In the genomic region with DNA sequence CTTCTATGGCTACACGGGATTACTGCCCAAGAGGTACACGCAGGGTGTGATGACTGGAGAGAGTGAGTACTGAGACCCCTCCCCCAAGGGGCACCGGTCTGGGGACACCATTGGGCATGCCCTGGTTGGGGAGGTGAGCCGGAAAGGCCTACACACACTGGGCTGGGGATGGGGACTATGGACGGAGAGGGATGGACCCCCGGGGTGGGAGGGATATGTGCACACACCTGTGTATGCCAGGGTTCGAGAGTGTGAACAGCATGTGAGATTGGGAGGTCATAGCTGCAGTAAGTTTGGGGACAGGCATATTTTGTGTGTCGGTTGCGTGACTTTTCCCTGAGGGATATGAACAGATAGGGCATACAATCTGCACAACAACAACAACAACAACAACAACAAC, we compare ENCODE assay signal across 34 mouse cellular contexts.
"Had no signal": no experiment of that assay in that cellular context is flagged by ENCODE, and none has a peak within 500 bp of the region (broad histone marks: within the 10 kb centered on the region; RNA-seq: fewer than 3 reads in every experiment).

No protein-coding gene starts in this region.

- H3K36me3 ChIP-seq: heart, embryonic 10.5 days; heart, embryonic 12.5 days; heart, embryonic 13.5 days; heart, embryonic 15.5 days; intestine, embryonic 15.5 days; kidney, embryonic 15.5 days had no signal

- H3K4me3 ChIP-seq: heart, embryonic 10.5 days; heart, embryonic 12.5 days; heart, embryonic 13.5 days; heart, embryonic 15.5 days; hindbrain, embryonic 10.5 days; hindbrain, embryonic 12.5 days; hindbrain, embryonic 13.5 days; hindbrain, embryonic 15.5 days; intestine, embryonic 15.5 days; kidney, embryonic 15.5 days; layer of hippocampus, adult 2 months had no signal

- H3K9ac ChIP-seq: heart, embryonic 12.5 days; heart, embryonic 13.5 days; heart, embryonic 15.5 days; hindbrain, embryonic 12.5 days; hindbrain, embryonic 13.5 days; hindbrain, embryonic 14.5 days; hindbrain, embryonic 15.5 days; intestine, embryonic 15.5 days; kidney, embryonic 15.5 days had no signal

- H3K27me3 ChIP-seq: hindbrain, embryonic 12.5 days; hindbrain, embryonic 13.5 days; hindbrain, embryonic 15.5 days; intestine, embryonic 15.5 days; kidney, embryonic 15.5 days had no signal

- H3K9me3 ChIP-seq: heart, embryonic 15.5 days; hindbrain, embryonic 15.5 days; intestine, embryonic 15.5 days; kidney, embryonic 15.5 days had no signal

- DNase-seq: heart, postnatal 10 days; heart, postnatal 14 days; heart, postnatal 36 days; heart, postnatal 4 days; kidney, adult 11 months; kidney, adult 18-20 months; kidney, adult 2 months; kidney, adult 8-10 months; kidney, adult 9 months; kidney, postnatal 10 days; kidney, postnatal 14 days; kidney, postnatal 36 days; kidney, postnatal 4 days; layer of hippocampus, adult 9-11 months; layer of hippocampus, postnatal 36 days had no signal

- H3K27ac ChIP-seq: heart, embryonic 10.5 days; heart, embryonic 13.5 days; heart, embryonic 15.5 days; hindbrain, embryonic 10.5 days; hindbrain, embryonic 12.5 days; hindbrain, embryonic 13.5 days; hindbrain, embryonic 14.5 days; hindbrain, embryonic 15.5 days; hindbrain, postnatal 0 days; intestine, embryonic 15.5 days; kidney, embryonic 15.5 days; kidney, postnatal 0 days; layer of hippocampus, adult 2 months had no signal

- ATAC-seq: hindbrain, embryonic 16.5 days; hindbrain, postnatal 0 days; inflammation-experienced regulatory T-cells, adult 6 months; intestine, embryonic 15.5 days; intestine, embryonic 16.5 days; intestine, postnatal 0 days had no signal

- H3K4me2 ChIP-seq: heart, embryonic 11.5 days; heart, embryonic 12.5 days; heart, embryonic 13.5 days; heart, embryonic 15.5 days; hindbrain, embryonic 12.5 days; hindbrain, embryonic 13.5 days; hindbrain, embryonic 14.5 days; hindbrain, embryonic 15.5 days; intestine, embryonic 15.5 days; kidney, embryonic 15.5 days had no signal

- H3K4me1 ChIP-seq: hindbrain, embryonic 12.5 days; hindbrain, embryonic 13.5 days; hindbrain, embryonic 15.5 days; intestine, embryonic 15.5 days had no signal
